Mouse (Mus musculus) kidney, postnatal 36 days (tissue): ENCODE measurements at regions not wholly inside any gene's neighbourhood (a gene's known extent, or its start where the extent isn't known, plus 50 kb on each side); places are given as distances from the start of the nearest gene placed in this dataset.

Experiments
- DNase-seq, 2 experiments: peaks; one replicate each; pipeline ENCODE4 v3.0.0; 2021 to 2022; ENCODE audit warnings: mixed read lengths in 2 of 2

GRCm38 (mm10) chr1:47854372-47854771 lies 961.7 kb upstream of the Slc39a10 start:
- peak; percentile 22 to 65 for DNase-seq

- peak in 1 of 2 experiments; percentile 2 for DNase-seq
These were observed 961.3 kb upstream of the Slc39a10 start for GRCm38 (mm10) chr1:47853911-47854310.

GRCm38 (mm10) chr1:47840811-47841210 lies 948.2 kb upstream of the Slc39a10 start:
- DNase-seq = no peak

GRCm38 (mm10) chr1:47834072-47834471 lies 941.4 kb upstream of the Slc39a10 start:
- no peak for DNase-seq

- DNase-seq = no peak
These were observed 934.6 kb upstream of the Slc39a10 start for GRCm38 (mm10) chr1:47827206-47827605.

- peak; percentile 12 to 25 for DNase-seq
These were observed 916.9 kb upstream of the Slc39a10 start for GRCm38 (mm10) chr1:47809508-47809907.

GRCm38 (mm10) chr1:47794763-47795162 lies 902.1 kb upstream of the Slc39a10 start:
- DNase-seq = no peak
